Mouse (Mus musculus) left cerebral cortex, adult 2 months (tissue): ENCODE results near the gene Rcbtb1. TPM values are rescaled to one million over a fixed set of nuclear protein-coding genes. Genes with fewer than 3 reads are reported as not detected.
"Not testable (repeated sequence)": the region's sequence is repeated elsewhere in the genome, so short reads cannot be mapped to it uniquely, and the experiment has no call there.

Experiments
- DNase-seq, 2 experiments: peaks; one replicate each; pipeline ENCODE4 v3.0.0; 2021 to 2022; ENCODE audit warnings: low spot score in 2 of 2, mixed read lengths in 1 of 2; ENCODE audit errors: extremely low spot score in 1 of 2
- H3K27ac ChIP-seq: fragments of 200-600 bp; 2 replicates; pipeline ENCODE4 v1.8.1; 2022
- H3K4me3 ChIP-seq: fragments of 200-600 bp; 2 replicates; pipeline ENCODE4 v1.8.1; 2022
- CTCF ChIP-seq: fragments of 200-600 bp; IDR thresholded peaks from 2 replicates; pipeline ENCODE4 v1.8.1; 2022; ENCODE audit warnings: antibody characterized with exemption, mild to moderate bottlenecking, moderate library complexity
- intact Hi-C: fragments of 180-260 bp; cut with DNase I; formaldehyde crosslinking; loops from one replicate; pipeline ENCODE4 v1.15.1; 2025
- total RNA-seq, 2 experiments: library from RNA; stranded (reverse); gene quantifications; 2 replicates each; pipeline ENCODE4 v1.2.3; 2021

The Rcbtb1 gene
- total RNA-seq, 2 experiments from 2014 or later = 28.1 TPM

DNA sequence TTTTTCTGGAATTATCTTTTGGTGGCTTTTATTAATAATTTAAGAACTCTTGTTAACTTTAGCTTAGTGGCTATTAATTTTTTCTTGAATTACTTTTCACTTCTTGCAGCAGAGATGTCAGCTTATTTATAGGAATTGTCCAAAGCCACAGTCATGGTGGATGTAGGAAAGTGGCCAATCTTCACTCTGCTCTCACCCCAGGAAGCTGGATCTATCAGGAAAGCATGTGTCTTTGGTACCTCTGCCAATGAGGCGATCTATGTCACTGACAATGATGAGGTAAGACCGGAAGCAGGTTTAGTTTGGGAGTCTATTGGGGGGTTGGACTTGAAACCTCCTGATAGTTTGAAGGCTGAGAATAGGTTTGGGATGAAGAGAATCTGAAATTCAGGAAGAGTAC is 8.8 kb downstream of the Rcbtb1 start:
- DNase-seq = no peak
- no peak for TF ChIP-seq CTCF
- intact Hi-C loops = no loop called here

DNA sequence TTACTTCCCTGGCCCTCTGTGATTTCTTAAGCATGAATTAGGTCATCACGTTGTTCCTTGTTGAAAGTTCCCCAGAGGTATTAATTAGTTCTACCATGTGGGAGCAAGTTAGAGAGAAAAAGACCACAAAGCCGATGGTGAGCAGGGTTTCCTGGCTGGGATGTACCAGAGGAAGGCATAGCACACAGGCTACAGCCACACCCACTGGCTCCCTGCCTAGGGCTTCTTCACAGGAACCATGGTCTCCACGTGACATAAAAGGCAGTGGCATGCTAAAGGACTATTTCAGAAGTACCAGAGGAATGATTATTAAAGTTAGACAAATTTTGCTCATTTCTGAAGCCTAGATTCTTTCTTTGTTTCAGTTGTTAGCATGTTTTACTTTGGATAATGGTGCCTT is 18.2 kb downstream of the Rcbtb1 start:
- intact Hi-C loops = no loop called here
- TF ChIP-seq CTCF = no peak
- H3K27ac ChIP-seq = no peak overlapping the region

More for the DNA sequence above, 8.8 kb downstream of the Rcbtb1 start:
- Histone ChIP-seq H3K4me3 (no peak overlapping the region), H3K27ac (no peak overlapping the region)

DNA sequence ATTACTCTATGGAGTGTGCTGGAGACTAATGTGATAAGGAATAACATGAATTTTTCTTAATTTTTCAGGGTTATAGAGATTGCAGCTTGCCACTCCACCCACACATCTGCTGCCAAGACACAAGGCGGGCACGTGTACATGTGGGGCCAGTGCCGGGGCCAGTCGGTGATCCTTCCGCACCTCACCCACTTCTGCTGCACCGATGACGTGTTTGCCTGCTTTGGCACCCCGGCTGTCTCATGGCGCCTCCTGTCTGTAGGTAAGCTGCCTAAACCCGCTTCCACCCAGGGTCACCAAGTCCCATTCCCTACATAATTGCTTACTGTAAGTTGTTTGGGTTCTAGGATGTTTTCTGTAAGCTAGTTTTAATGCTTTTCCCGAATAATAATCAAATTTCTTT is 25.2 kb downstream of the Rcbtb1 start:
- no peak for DNase-seq
- intact Hi-C loops = no loop called here
- Histone ChIP-seq H3K4me3 (no peak overlapping the region), H3K27ac (no peak overlapping the region)
- no peak for TF ChIP-seq CTCF

More for the DNA sequence above, 18.2 kb downstream of the Rcbtb1 start:
- no peak for DNase-seq
- H3K4me3 ChIP-seq = no peak overlapping the region

GRCm38 (mm10) chr14:59229822-59230221 is 28.8 kb downstream of the Rcbtb1 start:
- Histone ChIP-seq H3K27ac (no peak overlapping the region), H3K4me3 (no peak overlapping the region)
- intact Hi-C loops = loop anchor here (5.0 to 10.0 kb wide), 2 partner anchors 78 to 325 kb away; no protein-coding TSS in a partner anchor
- peak; percentile 31 for TF ChIP-seq CTCF
- DNase-seq = no peak

DNA sequence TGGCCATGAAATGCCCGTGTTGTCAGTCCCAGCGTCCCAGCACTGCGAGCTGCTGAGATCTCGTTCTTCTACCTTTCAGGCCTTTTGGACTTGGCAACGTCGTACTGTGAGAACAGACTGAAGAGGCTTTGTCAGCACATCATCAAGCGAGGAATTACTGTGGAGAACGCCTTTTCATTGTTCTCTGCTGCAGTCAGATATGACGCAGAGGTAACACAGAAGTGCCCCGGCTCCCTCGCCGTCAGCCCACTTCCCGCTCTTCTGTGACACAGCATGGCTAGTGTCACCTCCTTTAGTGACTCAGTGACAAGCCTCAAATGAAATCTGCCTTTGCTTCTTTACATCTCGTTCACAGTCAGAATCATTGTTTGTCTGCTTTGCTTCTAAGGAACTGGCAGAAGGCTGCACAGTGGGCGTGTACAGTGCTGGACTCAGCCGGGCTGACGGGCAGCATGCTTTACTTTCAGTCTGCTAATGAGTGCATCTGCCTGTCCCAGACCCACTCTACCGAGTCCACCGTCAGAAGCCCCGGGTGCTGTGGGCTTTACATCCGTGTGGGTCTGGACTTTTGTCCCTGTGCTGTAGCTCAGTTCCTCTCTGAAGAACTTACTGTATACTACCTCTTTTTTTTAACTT is 29.4 kb downstream of the Rcbtb1 start:
- intact Hi-C loops = loop anchor here (5.0 to 10.0 kb wide), 2 partner anchors 78 to 324 kb away; no protein-coding TSS in a partner anchor
- H3K27ac ChIP-seq = no peak overlapping the region
- DNase-seq = peak in 1 of 2 experiments; percentile 13

DNA sequence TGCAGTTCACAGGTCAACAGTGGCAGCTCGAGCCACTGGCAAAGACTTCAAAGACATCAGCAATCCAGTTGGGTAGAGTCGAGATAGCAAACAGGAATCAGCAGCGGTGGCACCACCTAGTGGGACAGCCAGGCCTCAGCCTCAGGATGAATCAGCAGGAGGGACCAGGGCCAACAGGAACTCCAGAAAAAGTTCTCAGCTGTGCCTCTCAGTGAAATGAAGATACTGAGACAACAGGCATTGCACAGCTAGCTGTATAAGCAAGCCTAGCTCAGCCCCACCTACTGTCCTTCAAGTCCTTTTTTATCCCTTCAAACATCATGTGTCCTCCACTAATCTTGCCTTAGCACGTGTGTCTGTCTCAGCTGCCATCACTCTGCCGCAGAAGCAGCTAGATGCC is 31.0 kb downstream of the Rcbtb1 start:
- Histone ChIP-seq H3K4me3 (no peak overlapping the region), H3K27ac (no peak overlapping the region)
- peak in 1 of 2 experiments; percentile 24 for DNase-seq
- peak; percentile 42 for TF ChIP-seq CTCF
- intact Hi-C loops = loop anchor here (5.0 to 10.0 kb wide), 2 partner anchors 80 to 323 kb away; no protein-coding TSS in a partner anchor

More for the DNA sequence above, 29.4 kb downstream of the Rcbtb1 start:
- H3K4me3 ChIP-seq = no peak overlapping the region
- no peak for TF ChIP-seq CTCF

DNA sequence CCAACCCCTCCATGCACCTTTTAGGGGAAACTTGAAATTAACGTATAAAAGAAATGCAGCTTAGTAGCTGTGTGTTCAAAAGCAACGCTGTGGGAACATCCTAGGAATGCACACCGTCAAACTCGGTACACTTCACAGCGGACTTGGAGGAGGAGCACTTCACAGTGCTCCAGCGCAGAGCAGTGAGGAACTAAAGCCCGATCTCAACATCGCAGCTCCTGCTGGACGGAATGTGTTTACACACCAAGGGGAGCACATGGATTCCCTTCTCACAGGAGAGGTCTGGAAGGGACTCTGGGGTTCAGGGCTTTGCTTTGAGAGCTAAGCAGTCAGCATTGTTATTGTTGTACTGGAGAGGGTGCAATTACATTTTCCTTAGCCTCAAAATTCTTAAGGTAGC is 32.6 kb downstream of the Rcbtb1 start:
- H3K27ac ChIP-seq = no peak overlapping the region
- intact Hi-C loops = loop anchor here (2.0 to 10.0 kb wide), 3 partner anchors 81 to 321 kb away; no protein-coding TSS in a partner anchor
- no peak overlapping the region for H3K4me3 ChIP-seq
- TF ChIP-seq CTCF = no peak
- DNase-seq = no peak

GRCm38 (mm10) chr14:59250350-59250749 is 49.3 kb downstream of the Rcbtb1 start:
- DNase-seq = peak; percentile 19 to 20
- H3K27ac ChIP-seq, H3K4me3 ChIP-seq: not testable (repeated sequence)
- TF ChIP-seq CTCF = peak; percentile 41
- intact Hi-C loops = loop anchor here (5.0 kb wide), 1 partner anchor 307 kb away; no protein-coding TSS in a partner anchor

DNA sequence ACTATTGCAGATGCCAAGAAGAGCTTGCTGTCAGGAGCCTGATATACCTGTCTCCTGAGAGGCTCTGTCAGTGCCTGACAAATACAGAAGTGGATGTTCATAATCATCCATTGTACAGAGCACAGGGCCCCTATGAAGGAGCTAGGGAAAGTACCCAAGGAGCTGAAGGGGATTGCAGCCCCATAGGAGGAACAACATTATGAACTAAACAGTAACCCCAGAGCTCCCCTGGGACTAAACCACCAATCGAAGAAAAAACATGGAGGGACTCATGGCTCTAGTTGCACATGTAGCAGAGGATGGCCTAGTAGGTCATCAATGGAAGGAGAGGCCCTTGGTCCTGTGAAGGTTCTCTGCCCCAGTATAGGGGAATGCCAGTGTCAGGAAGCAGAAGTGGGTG is 54.9 kb downstream of the Rcbtb1 start:
- H3K4me3 ChIP-seq, DNase-seq, intact Hi-C loops, H3K27ac ChIP-seq: not testable (repeated sequence)

- intact Hi-C loops = no loop called here
- no peak within 1 kb of the TSS for H3K4me3 ChIP-seq
- TF ChIP-seq CTCF = no peak
Observed at GRCm38 (mm10) chr14:59260056-59260455, 59.0 kb downstream of the Rcbtb1 start, which contains the start of gene Gm6904. Gm6904 (minus strand) TSS chr14:59260216.

GRCm38 (mm10) chr14:59274961-59275360 is 74.0 kb downstream of the Rcbtb1 start:
- H3K27ac ChIP-seq, H3K4me3 ChIP-seq, DNase-seq, intact Hi-C loops: not testable (repeated sequence)

More at GRCm38 (mm10) chr14:59260056-59260455, 59.0 kb downstream of the Rcbtb1 start, which contains the start of gene Gm6904:
- DNase-seq = no peak
- H3K27ac ChIP-seq = no peak within 1 kb of the TSS

Other genes starting within 250 kb of the Rcbtb1 start
- not detected for gene 1700129C05Rik, start 58.3 kb upstream of the Rcbtb1 start, total RNA-seq
- not detected for gene Gm5142, start 22.5 kb upstream of the Rcbtb1 start, total RNA-seq
- not detected for gene Gm6904, start 59.0 kb downstream of the Rcbtb1 start, total RNA-seq
- not detected for gene Phf11a, start 96.3 kb downstream of the Rcbtb1 start, total RNA-seq
- gene Phf11b, start 140.1 kb downstream of the Rcbtb1 start, total RNA-seq = not detected
- gene Phf11d, start 164.3 kb downstream of the Rcbtb1 start, total RNA-seq = under 1 TPM; 0.63 to 0.75 TPM
- under 1 TPM; 0.45 to 0.70 TPM for gene Phf11c, start 194.2 kb downstream of the Rcbtb1 start, total RNA-seq
- 1 to 10 TPM; 4.1 to 4.2 TPM for gene Setdb2, start 239.7 kb downstream of the Rcbtb1 start, total RNA-seq
- 10 to 100 TPM; 24.0 to 26.6 TPM for gene Cab39l, start 239.8 kb downstream of the Rcbtb1 start, total RNA-seq